Mouse (Mus musculus): ENCODE data around the gene Gm3543.
"Not testable (repeated sequence)": the region's sequence is repeated elsewhere in the genome, so short reads cannot be mapped to it uniquely, and the experiment has no call there.

The Gm3543 gene

DNA sequence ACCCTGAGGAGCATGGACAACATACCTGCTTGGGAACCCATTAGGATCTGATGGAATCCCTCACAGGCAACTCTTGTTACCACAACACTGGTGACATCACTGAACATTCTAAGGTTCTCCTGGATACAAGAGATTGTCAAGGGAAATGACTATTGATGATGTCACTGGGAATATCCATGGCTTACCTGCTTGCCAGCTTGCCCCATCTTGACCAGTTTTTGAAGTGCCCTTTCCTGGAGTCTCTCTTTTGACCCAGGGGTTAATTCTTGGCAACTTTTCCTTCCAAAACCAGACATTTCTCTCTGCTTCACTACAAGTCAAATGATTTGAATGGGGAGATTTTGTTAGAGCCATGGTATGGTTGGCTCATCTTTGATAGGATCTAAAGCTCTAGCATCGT is at the start of gene Gm3543:
Gene Gm3543, minus strand, starts transcription at position 101 of the 400 bp plus-strand sequence.
- DNase-seq = peak; percentile 51

DNA sequence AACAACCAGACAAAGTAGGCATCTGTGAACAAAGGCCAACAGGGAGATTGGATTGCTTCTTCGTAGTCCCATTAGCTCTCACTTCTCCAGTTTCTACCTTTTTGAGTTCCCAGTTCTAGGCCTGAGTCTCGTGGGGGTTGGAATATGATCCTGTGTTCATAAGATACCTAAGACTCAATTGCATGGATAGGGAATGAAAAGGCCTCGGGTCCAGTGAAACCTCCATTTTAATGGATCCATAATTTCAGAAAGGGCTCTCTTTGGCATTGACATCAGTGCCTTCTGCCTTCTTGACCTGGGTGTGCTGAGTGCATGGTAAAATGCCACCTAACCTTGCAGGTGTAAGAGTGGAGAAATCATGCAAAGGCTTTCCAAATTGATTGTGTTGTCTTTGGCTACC is 14.5 kb downstream of the Gm3543 start:
- DNase-seq = peak; percentile 92

DNA sequence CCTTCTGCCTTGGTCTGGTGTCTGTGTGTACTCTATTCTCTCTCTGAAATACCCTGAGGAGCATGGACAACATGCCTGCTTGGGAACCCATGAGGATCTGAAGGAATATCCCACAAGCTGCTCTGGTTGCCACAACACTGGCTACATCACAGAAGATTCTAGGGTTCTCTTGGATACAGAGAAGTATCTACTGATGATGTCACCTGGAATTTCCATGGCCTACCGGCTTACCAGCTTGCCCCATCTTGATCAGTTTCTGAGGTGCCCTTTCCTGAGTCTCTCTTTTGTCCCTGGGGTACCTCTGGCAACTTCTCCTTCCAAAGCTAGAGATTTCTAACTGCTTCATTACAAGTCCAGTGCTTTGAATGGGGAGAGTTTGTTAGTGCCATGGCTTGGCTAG is 15.3 kb downstream of the Gm3543 start, which contains the start of gene Gm6401:
Gene Gm6401, minus strand, starts transcription at position 101 of the 400 bp plus-strand sequence.
- DNase-seq = not testable (repeated sequence)

DNA sequence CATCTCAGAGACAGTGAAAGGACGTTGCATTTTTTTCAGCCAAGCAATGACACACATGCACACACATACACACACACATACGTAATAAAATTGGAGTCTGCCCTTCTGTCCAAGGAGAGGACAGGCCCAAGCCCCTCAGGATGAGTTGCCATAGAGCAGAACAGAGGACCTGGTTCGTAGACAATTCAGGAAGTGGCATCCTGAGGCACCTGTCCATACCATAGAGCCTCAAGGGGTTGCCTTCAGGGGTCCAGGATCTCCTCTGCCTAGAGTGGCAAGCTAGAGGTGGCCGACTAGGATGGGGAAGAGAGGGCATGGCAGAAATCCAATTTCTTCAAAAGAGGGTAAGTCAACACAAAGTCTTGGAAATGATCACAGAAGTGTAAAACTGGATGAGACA is 19.0 kb downstream of the Gm3543 start:
- DNase-seq = peak; percentile 89

DNA sequence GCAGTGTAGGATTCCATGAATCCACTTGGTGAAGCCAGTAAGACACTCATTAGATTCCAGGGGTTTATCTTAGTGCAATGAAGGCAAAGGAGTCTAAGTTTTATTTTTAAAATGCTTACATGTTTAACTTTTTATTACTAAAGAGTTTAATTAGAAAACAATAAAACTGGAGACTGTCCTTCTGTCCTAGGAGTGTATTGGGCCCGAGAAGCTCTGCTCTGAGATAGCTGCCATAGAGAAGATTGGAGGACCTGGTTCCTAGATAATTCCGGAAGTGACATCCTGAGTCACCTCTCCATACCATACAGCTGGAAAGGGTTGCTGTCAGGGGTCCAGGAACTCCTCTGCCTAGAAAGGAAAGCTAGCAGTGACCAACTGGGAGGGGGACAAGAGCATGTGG is 39.4 kb downstream of the Gm3543 start, which contains the start of gene 1700024B05Rik:
Gene 1700024B05Rik, plus strand, starts transcription at position 301 of the 400 bp plus-strand sequence.
- not testable (repeated sequence) for DNase-seq
